Mouse (Mus musculus) kidney, embryonic 16.5 days (tissue): ENCODE measurements around the gene Lct. TPM values are rescaled to one million over a fixed set of nuclear protein-coding genes. Genes with fewer than 3 reads are reported as not detected.
"Not testable (repeated sequence)": the region's sequence is repeated elsewhere in the genome, so short reads cannot be mapped to it uniquely, and the experiment has no call there.

Source experiments
- ATAC-seq: fragments of 200-750 bp; cut with Nextera tagmentation; 2 replicates; pipeline ENCODE4 v1.8.0; 2017; ENCODE audit warnings: moderate TSS enrichment; ENCODE audit not compliant: low FRiP score, low TSS enrichment
- H3K27ac ChIP-seq: fragments of 300-500 bp; sonication (generic); 2 replicates; pipeline ENCODE4 v1.5.1; 2014; ENCODE audit warnings: low read length
- H3K27me3 ChIP-seq: fragments of 300-500 bp; sonication (generic); 2 replicates; pipeline ENCODE4 v1.6.1; 2014; ENCODE audit warnings: low read length, control low read depth, mixed read lengths; ENCODE audit not compliant: insufficient read depth
- H3K36me3 ChIP-seq: fragments of 300-500 bp; sonication (generic); 2 replicates; pipeline ENCODE4 v1.6.1; 2014; ENCODE audit warnings: low read length, control low read depth, mixed read lengths; ENCODE audit not compliant: insufficient read depth
- H3K4me1 ChIP-seq: fragments of 300-500 bp; sonication (generic); 2 replicates; pipeline ENCODE4 v1.6.1; 2014; ENCODE audit warnings: low read length, control low read depth, mixed read lengths; ENCODE audit not compliant: insufficient read depth
- H3K4me2 ChIP-seq: fragments of 300-500 bp; sonication (generic); replicated peaks from 2 replicates; pipeline ENCODE4 v1.6.1; 2014; ENCODE audit warnings: low read depth, low read length
- H3K4me3 ChIP-seq: fragments of 300-500 bp; sonication (generic); 2 replicates; pipeline ENCODE4 v1.5.1; 2014; ENCODE audit warnings: mild to moderate bottlenecking, low read length
- H3K9ac ChIP-seq: fragments of 300-500 bp; sonication (generic); replicated peaks from 2 replicates; pipeline ENCODE4 v1.6.1; 2014; ENCODE audit warnings: low read length
- H3K9me3 ChIP-seq: fragments of 300-500 bp; sonication (generic); 2 replicates; pipeline ENCODE4 v1.6.1; 2016; ENCODE audit warnings: low read length, control low read depth
- WGBS: fragments of 180-500 bp; shearing (Covaris S2); extraction: QIAGEN DNeasy Blood & Tissue Kit; methylation state at CpG from one replicate; pipeline ENCODE4 v1.1.7; 2014; 5-methylcytosine and 5-hydroxymethylcytosine counted together
- polyA plus RNA-seq: library from polyadenylated mRNA; unstranded; fragments of >200 nt; fragmentation: Nextera tagmentation; extraction: Ambion mirVana; gene quantifications from 2 replicates; pipeline ENCODE4 v1.2.1, GENCODE M21; 2015

Lct gene
- polyA plus RNA-seq, 1 experiment from 2014 or later = 0.11 TPM

GRCm38 (mm10) chr1:128275908-128276307, 52.2 kb downstream of the Lct start:
- Histone ChIP-seq H3K9ac (no peak overlapping the region), H3K9me3 (no peaks in the 10 kb centered on the region), H3K36me3 (peaks cover 77% of the 10 kb centered on the region), H3K4me2 (no peak overlapping the region), H3K27ac (no peak overlapping the region), H3K27me3 (no peaks in the 10 kb centered on the region), H3K4me3 (no peak overlapping the region), H3K4me1 (no peaks in the 10 kb centered on the region)
- WGBS = 88% methylated on average over 1 of the region's 1 CpGs
- ATAC-seq = no peak

- 87% methylated on average over 3 of the region's 3 CpGs for WGBS
- Histone ChIP-seq H3K27ac (no peak overlapping the region), H3K9me3 (no peaks in the 10 kb centered on the region), H3K36me3 (peaks cover 73% of the 10 kb centered on the region), H3K9ac (no peak overlapping the region), H3K27me3 (no peaks in the 10 kb centered on the region), H3K4me1 (no peaks in the 10 kb centered on the region), H3K4me3 (no peak overlapping the region), H3K4me2 (no peak overlapping the region)
- ATAC-seq = no peak
Measured at GRCm38 (mm10) chr1:128270731-128271130, 57.4 kb downstream of the Lct start.

- not testable (repeated sequence) for H3K4me3 ChIP-seq, H3K9me3 ChIP-seq, H3K27me3 ChIP-seq, H3K27ac ChIP-seq, H3K4me2 ChIP-seq, H3K4me1 ChIP-seq, ATAC-seq, H3K9ac ChIP-seq
- 79% methylated on average over 7 of the region's 7 CpGs for WGBS
- peaks cover 59% of the 10 kb centered on the region for H3K36me3 ChIP-seq
Measured at GRCm38 (mm10) chr1:128267061-128267460, 61.1 kb downstream of the Lct start.

- Histone ChIP-seq H3K4me2 (peak overlapping the region; percentile 92), H3K27me3 (no peaks in the 10 kb centered on the region), H3K36me3 (no peaks in the 10 kb centered on the region), H3K9ac (peak overlapping the region; percentile 89), H3K27ac (peak overlapping the region; percentile 92), H3K9me3 (no peaks in the 10 kb centered on the region), H3K4me1 (peaks cover 13% of the 10 kb centered on the region), H3K4me3 (peak overlapping the region; percentile 85)
- peak; percentile 46 for ATAC-seq
- WGBS = 1% methylated on average over 19 of the region's 19 CpGs
Measured at GRCm38 (mm10) chr1:128244727-128245355, 83.3 kb downstream of the Lct start.

- peak; percentile 95 for ATAC-seq
- Histone ChIP-seq H3K4me3 (peak overlapping the region; percentile 85), H3K4me1 (peaks cover 13% of the 10 kb centered on the region), H3K36me3 (no peaks in the 10 kb centered on the region), H3K27me3 (no peaks in the 10 kb centered on the region), H3K9me3 (no peaks in the 10 kb centered on the region), H3K9ac (peak overlapping the region; percentile 89), H3K27ac (peak overlapping the region; percentile 92), H3K4me2 (peak overlapping the region; percentile 92)
- WGBS = under 1% methylated on average over 71 of the region's 71 CpGs
Measured at GRCm38 (mm10) chr1:128243996-128244726, 84.0 kb downstream of the Lct start.

- no peaks in the 10 kb centered on the region for H3K27me3 ChIP-seq
- no peaks in the 10 kb centered on the region for H3K36me3 ChIP-seq
- peak within 1 kb of the TSS; percentile 85 for H3K4me3 ChIP-seq
- peak; percentile 32 for ATAC-seq
- H3K27ac ChIP-seq = peak within 1 kb of the TSS; percentile 92
- H3K9ac ChIP-seq = peak within 1 kb of the TSS; percentile 89
- peaks cover 13% of the 10 kb centered on the region for H3K4me1 ChIP-seq
- WGBS = 15% methylated on average over 10 of the region's 10 CpGs
- no peaks in the 10 kb centered on the region for H3K9me3 ChIP-seq
- peak within 1 kb of the TSS; percentile 92 for H3K4me2 ChIP-seq
Measured at GRCm38 (mm10) chr1:128243627-128243995, 84.5 kb downstream of the Lct start, which contains the start of gene Ubxn4. TSS of gene Ubxn4 (plus strand) at chr1:128243964.

GRCm38 (mm10) chr1:128235181-128235580, 92.9 kb downstream of the Lct start:
- H3K9ac ChIP-seq = no peak overlapping the region
- no peak overlapping the region for H3K27ac ChIP-seq
- H3K4me2 ChIP-seq = no peak overlapping the region
- H3K27me3 ChIP-seq = no peaks in the 10 kb centered on the region
- no peak overlapping the region for H3K4me3 ChIP-seq
- no peaks in the 10 kb centered on the region for H3K4me1 ChIP-seq
- no peaks in the 10 kb centered on the region for H3K9me3 ChIP-seq
- no peak for ATAC-seq
- H3K36me3 ChIP-seq = peaks cover 52% of the 10 kb centered on the region
- 96% methylated on average over 4 of the region's 4 CpGs for WGBS

Other genes with a start within 250 kb of the Lct start
- gene Zranb3, start 225.3 kb downstream of the Lct start, polyA plus RNA-seq = 10.4 and 13.4 TPM in 2 replicates
- 47.1 and 65.1 TPM in 2 replicates for gene R3hdm1, start 225.0 kb downstream of the Lct start, polyA plus RNA-seq
- gene Ubxn4, start 84.4 kb downstream of the Lct start, polyA plus RNA-seq = 56.5 and 66.8 TPM in 2 replicates
- 255 and 261 TPM in 2 replicates for gene Mcm6, start 31.3 kb upstream of the Lct start, polyA plus RNA-seq
- 155 and 162 TPM in 2 replicates for gene Dars, start 89.0 kb upstream of the Lct start, polyA plus RNA-seq